Mouse (Mus musculus) testis, postnatal 10 days (tissue): ENCODE data around the gene Mrpl27.
"Not testable (repeated sequence)": the region's sequence is repeated elsewhere in the genome, so short reads cannot be mapped to it uniquely, and the experiment has no call there.

Experiments used
- DNase-seq: peaks from one replicate; pipeline ENCODE4 v3.0.0; 2021; ENCODE audit warnings: low spot score

The Mrpl27 gene

GRCm38 (mm10) chr11:94674984-94675383 is 21.4 kb downstream of the Mrpl27 start:
- DNase-seq, result no peak

GRCm38 (mm10) chr11:94675446-94675845 is 21.9 kb downstream of the Mrpl27 start:
- no peak for DNase-seq

GRCm38 (mm10) chr11:94676308-94676707 is 22.7 kb downstream of the Mrpl27 start:
- no peak for DNase-seq

GRCm38 (mm10) chr11:94676754-94677606 is 23.4 kb downstream of the Mrpl27 start, which contains the start of gene Xylt2:
Gene Xylt2 (minus strand): TSS chr11:94677515.
- peak; percentile 95 for DNase-seq

- no peak for DNase-seq
Measured at GRCm38 (mm10) chr11:94677607-94678145, 24.1 kb downstream of the Mrpl27 start.

- no peak for DNase-seq
Measured at GRCm38 (mm10) chr11:94680639-94681038, 27.1 kb downstream of the Mrpl27 start.

- DNase-seq, result no peak
Measured at GRCm38 (mm10) chr11:94681640-94682039, 28.1 kb downstream of the Mrpl27 start.

GRCm38 (mm10) chr11:94682427-94682826 is 28.9 kb downstream of the Mrpl27 start:
- no peak for DNase-seq

GRCm38 (mm10) chr11:94687178-94687577 is 33.6 kb downstream of the Mrpl27 start:
- DNase-seq, result no peak

- not testable (repeated sequence) for DNase-seq
Measured at GRCm38 (mm10) chr11:94692502-94692901, 38.9 kb downstream of the Mrpl27 start.

GRCm38 (mm10) chr11:94695508-94695907 is 41.9 kb downstream of the Mrpl27 start:
- no peak for DNase-seq

- DNase-seq, result no peak
Measured at GRCm38 (mm10) chr11:94697140-94697539, 43.6 kb downstream of the Mrpl27 start.

GRCm38 (mm10) chr11:94697703-94698464 is 44.3 kb downstream of the Mrpl27 start:
- no peak for DNase-seq

GRCm38 (mm10) chr11:94699399-94699798 is 45.8 kb downstream of the Mrpl27 start:
- no peak for DNase-seq

GRCm38 (mm10) chr11:94701401-94702215 is 48.0 kb downstream of the Mrpl27 start:
- DNase-seq, result peak; percentile 49

GRCm38 (mm10) chr11:94702216-94702610 is 48.6 kb downstream of the Mrpl27 start:
- no peak for DNase-seq

- no peak for DNase-seq
Measured at GRCm38 (mm10) chr11:94704020-94704419, 50.5 kb downstream of the Mrpl27 start.

GRCm38 (mm10) chr11:94704472-94704871 is 50.9 kb downstream of the Mrpl27 start, which contains the start of gene Gm11541:
Gene Gm11541 (minus strand): TSS chr11:94704499.
- DNase-seq, result no peak
